24 mouse cellular contexts compared by ENCODE assay signal in the genomic region with DNA sequence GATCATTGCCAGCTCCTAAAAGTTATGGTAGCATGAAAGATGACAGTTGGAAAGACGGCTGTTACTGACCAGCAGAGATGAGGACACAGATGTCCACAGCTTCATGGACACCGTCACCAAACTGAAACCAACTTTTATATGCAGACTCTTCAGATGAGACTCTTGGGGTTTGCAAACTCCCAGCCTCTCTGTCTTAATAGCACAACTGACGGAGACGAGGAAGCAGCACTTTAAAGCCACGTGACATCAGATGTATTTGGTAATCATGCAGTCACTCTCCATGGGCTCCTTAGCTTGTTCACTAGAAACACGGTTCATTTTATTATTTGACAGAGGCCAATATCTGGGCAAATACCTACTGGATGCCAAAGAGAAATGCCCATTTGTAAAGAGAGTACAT. TPM values are rescaled to one million over a fixed set of nuclear protein-coding genes. Genes with fewer than 3 reads are reported as not detected.
"Had no signal": no experiment of that assay in that cellular context is flagged by ENCODE, and none has a peak within 500 bp of the region (broad histone marks: within the 10 kb centered on the region; RNA-seq: fewer than 3 reads in every experiment).

No protein-coding gene starts in this region.

- H3K27me3 ChIP-seq: neural tube, embryonic 15.5 days; stomach, embryonic 15.5 days had no signal

- DNase-seq: retina, postnatal 1 day; right cerebral cortex, adult 18-20 months; right cerebral cortex, postnatal 14 days; right cerebral cortex, postnatal 25 days; right cerebral cortex, postnatal 4 days; spleen, adult 18-20 months; thymus, adult 18-20 months; thymus, adult 2 months; thymus, postnatal 14 days; thymus, postnatal 25 days; thymus, postnatal 36 days; thymus, postnatal 4 days had no signal

- H3K4me1 ChIP-seq: neural tube, embryonic 15.5 days had no signal

- H3K9ac ChIP-seq: neural tube, embryonic 15.5 days; stomach, embryonic 15.5 days had no signal

- H3K4me3 ChIP-seq: neural tube, embryonic 15.5 days; stomach, embryonic 15.5 days had no signal

- H3K27ac ChIP-seq: neural tube, embryonic 15.5 days; stomach, embryonic 15.5 days; stomach, postnatal 0 days had no signal

- H3K4me2 ChIP-seq: neural tube, embryonic 15.5 days; stomach, embryonic 15.5 days had no signal

- H3K9me3 ChIP-seq: neural tube, embryonic 15.5 days; stomach, embryonic 15.5 days had no signal

RNA-seq across cellular contexts. Expression of gene Gm10135, which starts 1.5 kb away (rescaled TPM):
- polyA plus RNA-seq: neural tube, embryonic 14.5 days; neural tube, embryonic 15.5 days; small intestine, adult 2 months; spleen, adult 2 months; stomach, embryonic 14.5 days; stomach, embryonic 15.5 days; stomach, embryonic 16.5 days; stomach, postnatal 0 days; testis, adult 2 months; thymus, adult 2 months; thymus, postnatal 0 days; urinary bladder, adult 2 months had no signal

RNA-seq across cellular contexts. Expression of gene Slc10a4, which starts 30.7 kb away (rescaled TPM):
- total RNA-seq: neutrophil, adult 5-6 weeks had no signal
- polyA plus RNA-seq: spleen, adult 2 months had no signal
